Mouse (Mus musculus) urinary bladder, postnatal 10 days (tissue): ENCODE data around the gene Scube3.
"Not testable (repeated sequence)": the region's sequence is repeated elsewhere in the genome, so short reads cannot be mapped to it uniquely, and the experiment has no call there.

Experiments
- DNase-seq: peaks from one replicate; pipeline ENCODE4 v3.0.0; 2022; ENCODE audit warnings: low spot score

Scube3 gene

GRCm38 (mm10) chr17:28222463-28222862 is 80.5 kb downstream of the Scube3 start:
- not testable (repeated sequence) for DNase-seq

- DNase-seq = peak; percentile 73
These were observed 81.8 kb downstream of the Scube3 start for GRCm38 (mm10) chr17:28223561-28224391.
